Mouse (Mus musculus) bone marrow, adult 2 months (tissue): Measurements from ENCODE around the gene Ppm1l.

ENCODE experiments used
- CTCF ChIP-seq: fragments of 200-500 bp; IDR thresholded peaks from 2 replicates; pipeline ENCODE4 v1.5.1; 2011; ENCODE audit warnings: low read length, control low read depth; ENCODE audit not compliant: control insufficient read depth, insufficient read depth
- POLR2A ChIP-seq: fragments of 200-500 bp; IDR thresholded peaks from 2 replicates; pipeline ENCODE4 v1.6.1; 2011; ENCODE audit warnings: low read depth, mild to moderate bottlenecking, control low read depth, low read length, borderline replicate concordance; ENCODE audit not compliant: control insufficient read depth

- no peak for TF ChIP-seq CTCF
- TF ChIP-seq POLR2A: no peak
Measured at GRCm38 (mm10) chr3:69519789-69520558, 203.3 kb downstream of the Ppm1l start.
